Mouse (Mus musculus) forebrain, embryonic 14.5 days (tissue): ENCODE measurements around the gene Pla2g2c. TPM values are rescaled to one million over a fixed set of nuclear protein-coding genes. Genes with fewer than 3 reads are reported as not detected.

Experiments used
- ATAC-seq: fragments of 200-750 bp; cut with Nextera tagmentation; 2 replicates; pipeline ENCODE4 v1.8.0; 2017; ENCODE audit warnings: mild to moderate bottlenecking, moderate library complexity
- DNase-seq: peaks from one replicate; pipeline ENCODE4 v3.0.0-alpha.2; 2015; ENCODE audit warnings: low spot score
- H3K27ac ChIP-seq: fragments of 300-500 bp; sonication (generic); 2 replicates; pipeline ENCODE4 v1.5.1; 2014; ENCODE audit warnings: low read depth, mild to moderate bottlenecking, control low read depth, low read length, moderate library complexity
- H3K27me3 ChIP-seq: fragments of 300-500 bp; sonication (generic); replicated peaks from 2 replicates; pipeline ENCODE4 v1.6.1; 2014; ENCODE audit warnings: low read length, control low read depth, mixed read lengths; ENCODE audit not compliant: control insufficient read depth, insufficient read depth
- H3K36me3 ChIP-seq: fragments of 300-500 bp; sonication (generic); 2 replicates; pipeline ENCODE4 v1.6.1; 2014; ENCODE audit warnings: low read length, control low read depth; ENCODE audit not compliant: control insufficient read depth, insufficient read depth
- H3K4me1 ChIP-seq: fragments of 300-500 bp; sonication (generic); 2 replicates; pipeline ENCODE4 v1.6.1; 2014; ENCODE audit warnings: antibody characterized with exemption, low read length, control low read depth; ENCODE audit not compliant: control insufficient read depth, insufficient read depth
- H3K4me2 ChIP-seq: fragments of 300-500 bp; sonication (generic); 2 replicates; pipeline ENCODE4 v1.6.1; 2014; ENCODE audit warnings: mild to moderate bottlenecking, control low read depth, low read length
- H3K4me3 ChIP-seq: fragments of 300-500 bp; sonication (generic); 2 replicates; pipeline ENCODE4 v1.5.1; 2014; ENCODE audit warnings: low read depth, low read length, control low read depth
- H3K9ac ChIP-seq: fragments of 300-500 bp; sonication (generic); 2 replicates; pipeline ENCODE4 v1.6.1; 2014; ENCODE audit warnings: mild to moderate bottlenecking, low read length, control low read depth, moderate library complexity
- H3K9me3 ChIP-seq: fragments of 300-500 bp; sonication (generic); replicated peaks from 2 replicates; pipeline ENCODE4 v1.6.1; 2016; ENCODE audit warnings: low read length, control low read depth, mixed read lengths; ENCODE audit not compliant: control insufficient read depth
- WGBS: fragments of 180-500 bp; shearing (Covaris S2); extraction: QIAGEN DNeasy Blood & Tissue Kit; methylation state at CpG from one replicate; pipeline ENCODE4 v1.1.7; 2014; 5-methylcytosine and 5-hydroxymethylcytosine counted together
- polyA plus RNA-seq: library from polyadenylated mRNA; unstranded; fragments of >200 nt; fragmentation: Nextera tagmentation; extraction: Ambion mirVana; gene quantifications from 2 replicates; pipeline ENCODE4 v1.2.1, GENCODE M21; 2014

Pla2g2c gene
- polyA plus RNA-seq, 1 experiment from 2014 or later, result 0.28 TPM

- Histone ChIP-seq H3K4me1 (peaks cover 8% of the 10 kb centered on the region), H3K4me2 (no peak overlapping the region), H3K4me3 (no peak overlapping the region), H3K27ac (no peak overlapping the region), H3K36me3 (no peaks in the 10 kb centered on the region), H3K9ac (no peak overlapping the region), H3K27me3 (no peaks in the 10 kb centered on the region), H3K9me3 (no peaks in the 10 kb centered on the region)
- DNase-seq (no peak), ATAC-seq (no peak)
- WGBS, result 92% methylated on average over 11 of the region's 11 CpGs
Observed at GRCm38 (mm10) chr4:138712096-138712495, 12.5 kb upstream of the Pla2g2c start.

- Histone ChIP-seq H3K36me3 (no peaks in the 10 kb centered on the region), H3K4me3 (no peak overlapping the region), H3K27ac (no peak overlapping the region), H3K9me3 (no peaks in the 10 kb centered on the region), H3K4me2 (no peak overlapping the region), H3K4me1 (peaks cover 8% of the 10 kb centered on the region), H3K9ac (no peak overlapping the region), H3K27me3 (no peaks in the 10 kb centered on the region)
- DNase-seq (no peak), ATAC-seq (no peak)
- WGBS, result 83% methylated on average over 8 of the region's 8 CpGs
Observed at GRCm38 (mm10) chr4:138712621-138713020, 12.0 kb upstream of the Pla2g2c start.

GRCm38 (mm10) chr4:138714186-138714585 lies 10.4 kb upstream of the Pla2g2c start:
- H3K4me2 ChIP-seq, result no peak overlapping the region
- 80% methylated on average over 1 of the region's 1 CpGs for WGBS

GRCm38 (mm10) chr4:138716697-138717096 lies 7.9 kb upstream of the Pla2g2c start:
- no peak overlapping the region for H3K4me2 ChIP-seq
- H3K9ac ChIP-seq, result no peak overlapping the region
- H3K9me3 ChIP-seq, result no peaks in the 10 kb centered on the region
- no peak overlapping the region for H3K27ac ChIP-seq
- no peaks in the 10 kb centered on the region for H3K27me3 ChIP-seq
- DNase-seq (no peak), ATAC-seq (no peak)
- H3K4me3 ChIP-seq, result no peak overlapping the region
- H3K36me3 ChIP-seq, result no peaks in the 10 kb centered on the region
- WGBS, result 89% methylated on average over 9 of the region's 9 CpGs
- no peaks in the 10 kb centered on the region for H3K4me1 ChIP-seq

More at GRCm38 (mm10) chr4:138714186-138714585, 10.4 kb upstream of the Pla2g2c start:
- DNase-seq, result no peak
- no peak for ATAC-seq
- Histone ChIP-seq H3K27me3 (no peaks in the 10 kb centered on the region), H3K4me1 (peaks cover 8% of the 10 kb centered on the region), H3K36me3 (no peaks in the 10 kb centered on the region), H3K4me3 (no peak overlapping the region), H3K9me3 (no peaks in the 10 kb centered on the region), H3K27ac (no peak overlapping the region), H3K9ac (no peak overlapping the region)

GRCm38 (mm10) chr4:138718586-138719263 lies 5.9 kb upstream of the Pla2g2c start:
- 83% methylated on average over 5 of the region's 5 CpGs for WGBS
- no peak overlapping the region for H3K4me2 ChIP-seq
- H3K9me3 ChIP-seq, result no peaks in the 10 kb centered on the region
- H3K27ac ChIP-seq, result no peak overlapping the region
- H3K36me3 ChIP-seq, result no peaks in the 10 kb centered on the region
- no peak overlapping the region for H3K4me3 ChIP-seq
- H3K9ac ChIP-seq, result no peak overlapping the region
- DNase-seq (no peak), ATAC-seq (no peak)
- no peaks in the 10 kb centered on the region for H3K27me3 ChIP-seq
- H3K4me1 ChIP-seq, result no peaks in the 10 kb centered on the region

GRCm38 (mm10) chr4:138719264-138719596 lies 5.4 kb upstream of the Pla2g2c start:
- ATAC-seq (no peak), DNase-seq (no peak)
- no peaks in the 10 kb centered on the region for H3K27me3 ChIP-seq
- no peaks in the 10 kb centered on the region for H3K9me3 ChIP-seq
- no peak overlapping the region for H3K4me2 ChIP-seq
- no peak overlapping the region for H3K4me3 ChIP-seq
- H3K36me3 ChIP-seq, result no peaks in the 10 kb centered on the region
- no peak overlapping the region for H3K27ac ChIP-seq
- 82% methylated on average over 5 of the region's 5 CpGs for WGBS
- 0 out of 2 replicates have a peak, but pooled peaks cover 5% of the 10 kb centered on the region for H3K4me1 ChIP-seq
- H3K9ac ChIP-seq, result no peak overlapping the region

GRCm38 (mm10) chr4:138723493-138724281 lies 905 bp upstream of the Pla2g2c start:
- no peaks in the 10 kb centered on the region for H3K36me3 ChIP-seq
- H3K9me3 ChIP-seq, result no peaks in the 10 kb centered on the region
- no peak for ATAC-seq
- H3K4me3 ChIP-seq, result no peak overlapping the region
- H3K27me3 ChIP-seq, result no peaks in the 10 kb centered on the region
- H3K4me2 ChIP-seq, result no peak overlapping the region
- 71% methylated on average over 15 of the region's 15 CpGs for WGBS
- peaks cover 13% of the 10 kb centered on the region for H3K4me1 ChIP-seq
- no peak overlapping the region for H3K9ac ChIP-seq
- H3K27ac ChIP-seq, result no peak overlapping the region
- no peak for DNase-seq

- Histone ChIP-seq H3K36me3 (no peaks in the 10 kb centered on the region), H3K4me1 (peaks cover 17% of the 10 kb centered on the region), H3K9ac (peak overlapping the region; percentile 40), H3K4me3 (peak overlapping the region; percentile 16), H3K27ac (no peak overlapping the region), H3K9me3 (no peaks in the 10 kb centered on the region), H3K27me3 (no peaks in the 10 kb centered on the region), H3K4me2 (peak overlapping the region; percentile 51)
- ATAC-seq (peak; percentile 75), DNase-seq (peak; percentile 70)
- WGBS, result 7% methylated on average over 13 of the region's 13 CpGs
Observed at GRCm38 (mm10) chr4:138725127-138725461, 502 bp downstream of the Pla2g2c start.

GRCm38 (mm10) chr4:138725751-138726150 lies 1.2 kb downstream of the Pla2g2c start:
- Histone ChIP-seq H3K4me1 (peaks cover 17% of the 10 kb centered on the region), H3K9me3 (no peaks in the 10 kb centered on the region), H3K4me2 (no peak overlapping the region), H3K9ac (no peak overlapping the region), H3K36me3 (no peaks in the 10 kb centered on the region), H3K27me3 (no peaks in the 10 kb centered on the region), H3K4me3 (no peak overlapping the region), H3K27ac (no peak overlapping the region)
- 80% methylated on average over 5 of the region's 5 CpGs for WGBS
- DNase-seq, result no peak
- ATAC-seq, result no peak
